Mouse (Mus musculus): ENCODE results near the gene Mapt.

DNA sequence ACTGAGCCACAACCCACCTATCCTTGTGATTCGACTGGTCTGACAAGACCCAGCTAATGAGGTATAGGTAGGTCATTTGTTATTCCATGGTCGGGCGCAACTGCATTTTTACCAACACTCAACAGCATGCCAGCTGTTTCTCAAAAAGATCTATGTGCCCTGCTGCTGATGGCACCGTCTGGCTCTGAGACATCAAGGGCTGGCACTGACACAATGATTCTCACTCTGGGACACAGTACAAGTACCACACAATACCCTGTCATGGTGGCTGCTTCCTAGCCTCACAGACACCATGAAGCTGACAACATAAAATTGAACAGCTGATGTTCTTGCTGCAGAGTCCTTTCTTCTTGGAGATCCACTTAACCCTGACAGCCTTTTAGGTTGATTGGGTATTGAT, 10.9 kb upstream of the Mapt start:
- no peak for TF ChIP-seq CTCF (IDR thresholded peaks at IDR 0.05; ENCODE audit: borderline replicate concordance, insufficient read depth, low read depth, low read length)
- no peak for TF ChIP-seq POLR2A (IDR thresholded peaks at IDR 0.05; ENCODE audit: borderline replicate concordance, insufficient read depth, low read length)
